Mouse (Mus musculus) layer of hippocampus, postnatal 36 days (tissue): Measurements from ENCODE around the gene Plk3. TPM values are rescaled to one million over a fixed set of nuclear protein-coding genes. Genes with fewer than 3 reads are reported as not detected.

Experiments used
- microRNA-seq, 2 experiments: library from miRNA; unstranded; fragments of <30 nt; microRNA quantifications; one replicate each; pipeline ENCODE4 v1.2.0; 2021
- total RNA-seq, 2 experiments: library from RNA; stranded (reverse); gene quantifications; 2 replicates each; pipeline ENCODE4 v1.2.3; 2021

Plk3 gene
- total RNA-seq, 2 experiments from 2014 or later = 8.0 to 10.0 TPM

Small RNA genes within 50 kb of the gene (microRNA-seq; reads per million reads assigned to microRNA genes)
- gene Gm22398 = 0 reads per million in 2 experiments

Other genes starting within 250 kb of the Plk3 start
- 10 to 100 TPM; 60.1 to 71.0 TPM for gene Urod, start 139.6 kb downstream of the Plk3 start, total RNA-seq
- gene Hectd3, start 138.6 kb downstream of the Plk3 start, total RNA-seq = 10 to 100 TPM; 41.3 to 41.5 TPM
- 10 to 100 TPM; 18.7 to 18.9 TPM for gene Eif2b3, start 114.6 kb downstream of the Plk3 start, total RNA-seq
- gene Ptch2, start 37.9 kb downstream of the Plk3 start, total RNA-seq = 1 to 10 TPM; 2.3 to 3.0 TPM
- gene Btbd19, start 8.2 kb downstream of the Plk3 start, total RNA-seq = 10 to 100 TPM; 11.6 to 13.4 TPM
- not detected for gene Tctex1d4, start 7.2 kb downstream of the Plk3 start, total RNA-seq
- gene Rps8, start 22.3 kb upstream of the Plk3 start, total RNA-seq = 100 to 1,000 TPM; 503 to 512 TPM
- gene Kif2c, start 48.7 kb upstream of the Plk3 start, total RNA-seq = under 1 TPM; 0.40 to 0.46 TPM
- 1 to 10 TPM; 4.8 to 6.1 TPM for gene Tmem53, start 118.0 kb upstream of the Plk3 start, total RNA-seq
- under 1 TPM; 0.43 to 0.82 TPM for gene Armh1, start 118.2 kb upstream of the Plk3 start, total RNA-seq